11 mouse cellular contexts compared by ENCODE assay signal in the genomic region with DNA sequence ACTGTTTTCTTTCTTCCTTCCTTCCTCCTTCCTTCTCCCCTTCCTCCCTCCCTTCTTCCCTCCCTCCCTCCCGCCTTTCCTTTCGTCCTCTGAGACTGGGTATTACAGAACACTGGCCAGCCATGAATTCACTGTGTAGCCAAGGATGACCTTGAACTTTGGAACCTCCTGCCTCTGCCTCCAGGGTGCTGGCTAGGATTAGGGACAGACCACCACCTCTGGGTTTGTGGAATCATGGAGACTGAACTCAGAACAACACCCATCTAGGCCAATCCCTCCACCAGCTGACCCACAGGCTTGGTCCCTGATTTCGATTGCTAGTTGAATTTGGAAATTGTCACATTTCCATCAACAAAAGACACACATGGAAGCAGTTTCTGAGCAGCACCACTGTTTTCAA. TPM values are rescaled to one million over a fixed set of nuclear protein-coding genes. Genes with fewer than 3 reads are reported as not detected.
A peak's percentile ranks its signal among the peaks of the same experiment; 100 is the strongest.
DNase-seq lines count a peak whose midpoint lies in the region; ATAC-seq and TF ChIP-seq lines count a peak whose summit lies in the region.
"Had no signal": no experiment of that assay in that cellular context is flagged by ENCODE, and none has a peak within 500 bp of the region (broad histone marks: within the 10 kb centered on the region; RNA-seq: fewer than 3 reads in every experiment).

No protein-coding gene starts in this region.

- no peaks in the 10 kb centered on the region for H3K9me3 ChIP-seq in hindbrain, embryonic 13.5 days
- no peaks in the 10 kb centered on the region for H3K9me3 ChIP-seq in hindbrain, embryonic 11.5 days (ENCODE audit: control insufficient read depth, low read length)
- no peaks in the 10 kb centered on the region for H3K9me3 ChIP-seq in ES-Bruce4 (replicated peaks; ENCODE audit: control insufficient read depth, insufficient read depth, low read length, poor library complexity, severe bottlenecking)
- H3K9me3 ChIP-seq in embryonic facial prominence, embryonic 10.5 days, result no peaks in the 10 kb centered on the region
- H3K9me3 ChIP-seq in limb, embryonic 14.5 days (ENCODE audit: control insufficient read depth, low read length), result no peaks in the 10 kb centered on the region
- H3K9me3 ChIP-seq: liver, embryonic 13.5 days had no signal

- DNase-seq in hindbrain, embryonic 11.5 days (ENCODE audit: low spot score), result no peak
- DNase-seq in embryonic facial prominence, embryonic 10.5 days (ENCODE audit: low spot score), result no peak
- no peak for DNase-seq in limb, embryonic 14.5 days (ENCODE audit: low spot score)
- DNase-seq in urinary bladder, adult 2 months (ENCODE audit: low spot score), result no peak
- DNase-seq: adrenal gland, postnatal 25 days; liver, embryonic 13.5 days; spleen, adult 18-20 months; thymus, adult 18-20 months had no signal

- WGBS in hindbrain, embryonic 13.5 days, result 49% methylated on average over 3 of the region's 3 CpGs
- WGBS in hindbrain, embryonic 11.5 days, result 38% methylated on average over 3 of the region's 3 CpGs
- 37% methylated on average over 3 of the region's 3 CpGs for WGBS in embryonic facial prominence, embryonic 10.5 days
- WGBS in limb, embryonic 14.5 days, result 72% methylated on average over 3 of the region's 3 CpGs

- TF ChIP-seq POLR2A in ES-Bruce4 (IDR thresholded peaks at IDR 0.05; ENCODE audit: insufficient read depth, low read length), result no peak
- no peak for TF ChIP-seq POLR2A in limb, embryonic 14.5 days (IDR thresholded peaks at IDR 0.05; ENCODE audit: borderline replicate concordance, extremely low read depth, insufficient read depth, insufficient read length)

- TF ChIP-seq EP300 in ES-Bruce4 (IDR thresholded peaks at IDR 0.05; ENCODE audit: insufficient read depth, low read depth, low read length), result peak; percentile 99

- H3K9ac ChIP-seq in hindbrain, embryonic 13.5 days, result no peak overlapping the region
- no peak overlapping the region for H3K9ac ChIP-seq in hindbrain, embryonic 11.5 days (ENCODE audit: low read depth, low read length)
- H3K9ac ChIP-seq in ES-Bruce4 (ENCODE audit: low read depth, poor library complexity, severe bottlenecking), result peak overlapping the region; percentile 21; the same call in 1 of the 2 replicates
- H3K9ac ChIP-seq in limb, embryonic 14.5 days (ENCODE audit: low read depth, low read length, severe bottlenecking), result no peak overlapping the region
- H3K9ac ChIP-seq: liver, embryonic 13.5 days had no signal

- no peak overlapping the region for H3K4me3 ChIP-seq in hindbrain, embryonic 13.5 days
- no peak overlapping the region for H3K4me3 ChIP-seq in hindbrain, embryonic 11.5 days (ENCODE audit: low read depth, low read length)
- no peak overlapping the region for H3K4me3 ChIP-seq in ES-Bruce4 (ENCODE audit: low read depth, low read length)
- no peak overlapping the region for H3K4me3 ChIP-seq in embryonic facial prominence, embryonic 10.5 days
- H3K4me3 ChIP-seq in limb, embryonic 14.5 days (replicated peaks; ENCODE audit: low read length), result no peak overlapping the region
- H3K4me3 ChIP-seq: liver, embryonic 13.5 days had no signal

- no peak overlapping the region for H3K4me2 ChIP-seq in hindbrain, embryonic 13.5 days
- H3K4me2 ChIP-seq in hindbrain, embryonic 11.5 days (replicated peaks; ENCODE audit: low read depth, low read length), result no peak overlapping the region
- no peak overlapping the region for H3K4me2 ChIP-seq in limb, embryonic 14.5 days (replicated peaks; ENCODE audit: low read depth, low read length, severe bottlenecking)
- H3K4me2 ChIP-seq: liver, embryonic 13.5 days had no signal

- H3K36me3 ChIP-seq in hindbrain, embryonic 13.5 days, result no peaks in the 10 kb centered on the region
- H3K36me3 ChIP-seq in hindbrain, embryonic 11.5 days (ENCODE audit: control insufficient read depth, insufficient read depth, low read length), result no peaks in the 10 kb centered on the region
- H3K36me3 ChIP-seq in ES-Bruce4 (ENCODE audit: control insufficient read depth, insufficient read depth, low read length, poor library complexity, severe bottlenecking), result no peaks in the 10 kb centered on the region
- H3K36me3 ChIP-seq in embryonic facial prominence, embryonic 10.5 days (replicated peaks), result no peaks in the 10 kb centered on the region
- no peaks in the 10 kb centered on the region for H3K36me3 ChIP-seq in limb, embryonic 14.5 days (ENCODE audit: control insufficient read depth, insufficient read depth, low read length)
- H3K36me3 ChIP-seq: liver, embryonic 13.5 days had no signal

- TF ChIP-seq CTCF in ES-Bruce4 (IDR thresholded peaks at IDR 0.05; ENCODE audit: low read depth, low read length), result no peak

- peaks cover 18% of the 10 kb centered on the region for H3K4me1 ChIP-seq in hindbrain, embryonic 13.5 days (replicated peaks)
- peaks cover 2% of the 10 kb centered on the region; the same call in 1 of the 2 replicates for H3K4me1 ChIP-seq in hindbrain, embryonic 11.5 days (replicated peaks; ENCODE audit: control insufficient read depth, insufficient read depth, low read length)
- peaks cover 26% of the 10 kb centered on the region for H3K4me1 ChIP-seq in ES-Bruce4 (ENCODE audit: control insufficient read depth, insufficient read depth, low read length)
- H3K4me1 ChIP-seq in embryonic facial prominence, embryonic 10.5 days, result peaks cover 54% of the 10 kb centered on the region
- H3K4me1 ChIP-seq in limb, embryonic 14.5 days (ENCODE audit: control insufficient read depth, insufficient read depth, low read length), result 0 out of 2 replicates have a peak, but pooled peaks cover 7% of the 10 kb centered on the region
- H3K4me1 ChIP-seq: liver, embryonic 13.5 days had no signal

- H3K27ac ChIP-seq in hindbrain, embryonic 13.5 days, result peak overlapping the region; percentile 8; the same call in 1 of the 2 replicates
- H3K27ac ChIP-seq in hindbrain, embryonic 11.5 days (ENCODE audit: low read depth, low read length), result no peak overlapping the region
- H3K27ac ChIP-seq in ES-Bruce4 (ENCODE audit: insufficient read depth, low read length), result peak overlapping the region; percentile 87
- H3K27ac ChIP-seq in embryonic facial prominence, embryonic 10.5 days (replicated peaks), result peak overlapping the region; percentile 65
- peak overlapping the region; percentile 26; the same call in 1 of the 2 replicates for H3K27ac ChIP-seq in limb, embryonic 14.5 days (replicated peaks; ENCODE audit: low read depth, low read length)
- H3K27ac ChIP-seq: liver, embryonic 13.5 days had no signal

- no peak for ATAC-seq in hindbrain, embryonic 13.5 days (ENCODE audit: low FRiP score)
- ATAC-seq in hindbrain, embryonic 11.5 days (ENCODE audit: low FRiP score), result no peak
- no peak for ATAC-seq in limb, embryonic 14.5 days (ENCODE audit: low FRiP score, low read depth)
- ATAC-seq in activated CD4-positive, CD25-positive, alpha-beta regulatory T cell, adult 4 months, result no peak

- H3K27me3 ChIP-seq in hindbrain, embryonic 13.5 days, result 0 out of 2 replicates have a peak, but pooled peaks cover 2% of the 10 kb centered on the region
- H3K27me3 ChIP-seq in hindbrain, embryonic 11.5 days (ENCODE audit: control insufficient read depth, insufficient read depth, low read length), result no peaks in the 10 kb centered on the region
- no peaks in the 10 kb centered on the region for H3K27me3 ChIP-seq in ES-Bruce4 (ENCODE audit: control insufficient read depth, insufficient read depth, low read length, poor library complexity, severe bottlenecking)
- H3K27me3 ChIP-seq in embryonic facial prominence, embryonic 10.5 days (replicated peaks; ENCODE audit: low read depth, poor library complexity, severe bottlenecking), result 0 out of 2 replicates have a peak, but pooled peaks cover 5% of the 10 kb centered on the region
- H3K27me3 ChIP-seq in limb, embryonic 14.5 days (ENCODE audit: control insufficient read depth, insufficient read depth, low read length), result no peaks in the 10 kb centered on the region
- H3K27me3 ChIP-seq: liver, embryonic 13.5 days had no signal

RNA-seq across cellular contexts. Expression of a gene that starts 49.1 kb away (rescaled TPM):
- 20.1 and 23.4 TPM in 2 replicates for polyA plus RNA-seq in hindbrain, embryonic 13.5 days (2015; fragmentation: Nextera tagmentation; extraction: Ambion mirVana)
- 12.9 and 17.9 TPM in 2 replicates for polyA plus RNA-seq in hindbrain, embryonic 11.5 days (2014; fragmentation: Nextera tagmentation; extraction: Ambion mirVana)
- polyA plus RNA-seq in ES-Bruce4 (2011; ENCODE audit: insufficient read depth, insufficient read length, low read depth, missing spikeins), result 45.1 and 48.4 TPM in 2 replicates
- 12.7 and 15.5 TPM in 2 replicates for polyA plus RNA-seq in embryonic facial prominence, embryonic 10.5 days (2016; fragmentation: Nextera tagmentation; extraction: Ambion mirVana)
- 19.9 and 23.5 TPM in 2 replicates for polyA plus RNA-seq in limb, embryonic 14.5 days (2012; rRNA removed)
- polyA plus RNA-seq in limb, embryonic 14.5 days (2014; fragmentation: Nextera tagmentation; extraction: Ambion mirVana), result 22.3 and 26.9 TPM in 2 replicates
- 32.3 and 34.9 TPM in 2 replicates for polyA plus RNA-seq in urinary bladder, adult 2 months (2012; rRNA removed)
- polyA plus RNA-seq in activated CD4-positive, CD25-positive, alpha-beta regulatory T cell, adult 4 months (2017; shearing (Covaris generic)), result 1 to 10 TPM; 3.2 to 4.1 TPM
